Mouse (Mus musculus): ENCODE measurements around the gene Ubl5.

DNA sequence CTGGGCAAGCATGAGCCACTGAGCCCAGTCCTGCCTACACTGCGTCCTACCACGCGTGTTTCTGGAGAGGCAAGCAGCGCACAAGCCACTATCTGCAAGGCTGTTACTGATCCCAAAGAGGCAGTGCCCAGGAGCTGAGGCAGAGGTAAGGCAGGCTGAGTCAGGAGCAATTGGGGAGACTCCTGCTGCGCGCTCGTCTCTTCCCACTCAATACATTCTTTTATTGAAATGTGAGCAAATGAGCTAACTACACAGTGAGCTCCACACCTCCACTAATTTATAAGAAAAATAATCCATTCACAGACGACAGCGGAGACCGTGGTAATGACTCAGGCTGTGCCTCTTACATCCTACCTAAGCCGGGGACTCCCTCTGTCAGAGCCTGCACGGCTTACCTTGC, 35.2 kb downstream of the Ubl5 start:
- TF ChIP-seq CTCF (IDR thresholded peaks at IDR 0.05; ENCODE audit: low read depth, low read length) (no peak), POLR2A (IDR thresholded peaks at IDR 0.05; ENCODE audit: insufficient read depth, low read length) (no peak)

Data from ES-Bruce4 (cell line).